Mouse (Mus musculus): ENCODE measurements around the gene Olfr976. TPM values are rescaled to one million over a fixed set of nuclear protein-coding genes. Genes with fewer than 3 reads are reported as not detected.
"Not testable (repeated sequence)": the region's sequence is repeated elsewhere in the genome, so short reads cannot be mapped to it uniquely, and the experiment has no call there.

Gene Olfr976
- not detected in 2 replicates for polyA plus RNA-seq (2015; fragmentation: Nextera tagmentation; extraction: Ambion mirVana)

DNA sequence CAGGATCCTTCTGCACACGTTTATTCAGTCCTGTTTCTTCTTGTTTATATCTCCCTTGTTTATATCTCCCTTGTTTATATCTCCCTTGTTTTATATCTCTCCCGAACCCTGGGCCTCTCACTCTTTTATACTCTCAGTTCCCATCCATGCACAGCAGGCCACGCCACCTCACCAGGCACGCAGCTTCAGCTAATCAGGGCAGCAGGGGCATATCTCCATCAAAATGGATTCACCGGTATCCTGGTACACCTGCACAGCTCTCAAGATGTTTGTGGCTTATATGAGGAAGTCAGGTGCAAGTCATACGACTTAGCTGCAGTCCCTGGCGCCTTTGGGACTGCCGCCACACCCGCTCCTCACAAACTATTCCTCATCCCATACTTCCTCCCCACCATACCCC, at the start of gene Olfr976:
Gene Olfr976 (minus strand): TSS at position 101 of the 400 bp plus-strand sequence.
- ATAC-seq (ENCODE audit: insufficient read depth, low FRiP score); H3K4me2 ChIP-seq (ENCODE audit: low read depth, low read length); H3K4me3 ChIP-seq (replicated peaks; ENCODE audit: low read length); H3K9ac ChIP-seq (ENCODE audit: low read length); H3K4me1 ChIP-seq (ENCODE audit: control insufficient read depth, insufficient read depth, low read length); H3K27me3 ChIP-seq (ENCODE audit: control insufficient read depth, insufficient read depth, low read length); H3K27ac ChIP-seq (ENCODE audit: low read length); H3K9me3 ChIP-seq (replicated peaks; ENCODE audit: control insufficient read depth, low read length); H3K36me3 ChIP-seq (ENCODE audit: control insufficient read depth, insufficient read depth, low read length): not testable (repeated sequence)
- 77% methylated on average over 6 of the region's 9 CpGs for WGBS

DNA sequence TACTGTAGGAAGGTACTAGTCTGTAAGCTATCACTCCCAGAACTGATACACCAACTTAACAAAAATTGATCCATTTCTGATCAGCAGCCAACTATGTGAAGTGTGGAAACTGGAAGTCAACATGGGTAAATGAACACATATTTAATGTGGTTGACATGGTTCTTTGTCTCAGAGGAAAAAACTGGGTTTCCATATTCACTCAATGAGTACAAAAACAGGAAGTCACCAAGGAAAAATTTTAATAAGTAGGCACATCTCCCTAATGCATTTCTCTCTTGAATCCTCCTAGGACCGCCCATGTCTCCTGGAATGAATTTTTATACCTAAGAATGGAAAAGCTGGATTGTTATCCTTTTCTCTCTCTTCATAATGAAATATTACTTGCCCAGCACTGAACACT, 48.5 kb upstream of the Olfr976 start, which contains the start of gene Olfr980:
Gene Olfr980 (minus strand): TSS at position 101 of the 400 bp plus-strand sequence.
- Histone ChIP-seq H3K9ac (ENCODE audit: low read length) (no peak within 1 kb of the TSS), H3K4me1 (ENCODE audit: control insufficient read depth, insufficient read depth, low read length) (no peaks in the 10 kb centered on the region), H3K27me3 (ENCODE audit: control insufficient read depth, insufficient read depth, low read length) (no peaks in the 10 kb centered on the region), H3K4me2 (ENCODE audit: low read depth, low read length) (no peak within 1 kb of the TSS), H3K27ac (ENCODE audit: low read length) (no peak within 1 kb of the TSS), H3K4me3 (replicated peaks; ENCODE audit: low read length) (no peak within 1 kb of the TSS), H3K9me3 (replicated peaks; ENCODE audit: control insufficient read depth, low read length) (no peaks in the 10 kb centered on the region), H3K36me3 (ENCODE audit: control insufficient read depth, insufficient read depth, low read length) (no peaks in the 10 kb centered on the region)
- ATAC-seq (ENCODE audit: insufficient read depth, low FRiP score): no peak
- WGBS: 94% methylated on average over 1 of the region's 1 CpGs

DNA sequence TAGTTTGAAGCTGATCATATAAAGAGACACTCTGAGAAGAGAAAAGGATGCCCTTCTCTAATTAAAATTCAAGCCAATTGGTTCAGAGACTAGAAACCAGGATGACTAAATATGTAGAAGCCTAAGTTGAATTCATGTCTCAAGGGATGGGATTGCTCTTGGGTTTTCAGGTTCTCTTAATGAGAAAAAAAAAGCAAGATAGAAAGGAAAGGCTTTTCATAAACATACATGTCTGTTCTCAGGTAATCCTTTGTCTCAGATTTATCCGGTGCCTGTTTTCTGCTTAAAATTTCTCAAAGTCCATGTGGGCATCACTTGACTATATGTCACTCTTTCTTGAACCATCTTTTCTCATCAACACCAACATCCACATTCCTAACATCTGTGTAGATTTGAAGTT, 42.4 kb upstream of the Olfr976 start, which contains the start of gene Olfr979:
Gene Olfr979 (minus strand): TSS at position 101 of the 400 bp plus-strand sequence.
- H3K9me3 ChIP-seq (replicated peaks; ENCODE audit: control insufficient read depth, low read length): no peaks in the 10 kb centered on the region
- WGBS: 94% methylated on average over 1 of the region's 1 CpGs
- no peak within 1 kb of the TSS for H3K9ac ChIP-seq (ENCODE audit: low read length)
- no peak for ATAC-seq (ENCODE audit: insufficient read depth, low FRiP score)
- no peak within 1 kb of the TSS for H3K4me3 ChIP-seq (replicated peaks; ENCODE audit: low read length)
- no peak within 1 kb of the TSS for H3K27ac ChIP-seq (ENCODE audit: low read length)
- H3K27me3 ChIP-seq (ENCODE audit: control insufficient read depth, insufficient read depth, low read length): no peaks in the 10 kb centered on the region
- H3K36me3 ChIP-seq (ENCODE audit: control insufficient read depth, insufficient read depth, low read length): no peaks in the 10 kb centered on the region
- H3K4me2 ChIP-seq (ENCODE audit: low read depth, low read length): no peak within 1 kb of the TSS
- no peaks in the 10 kb centered on the region for H3K4me1 ChIP-seq (ENCODE audit: control insufficient read depth, insufficient read depth, low read length)

DNA sequence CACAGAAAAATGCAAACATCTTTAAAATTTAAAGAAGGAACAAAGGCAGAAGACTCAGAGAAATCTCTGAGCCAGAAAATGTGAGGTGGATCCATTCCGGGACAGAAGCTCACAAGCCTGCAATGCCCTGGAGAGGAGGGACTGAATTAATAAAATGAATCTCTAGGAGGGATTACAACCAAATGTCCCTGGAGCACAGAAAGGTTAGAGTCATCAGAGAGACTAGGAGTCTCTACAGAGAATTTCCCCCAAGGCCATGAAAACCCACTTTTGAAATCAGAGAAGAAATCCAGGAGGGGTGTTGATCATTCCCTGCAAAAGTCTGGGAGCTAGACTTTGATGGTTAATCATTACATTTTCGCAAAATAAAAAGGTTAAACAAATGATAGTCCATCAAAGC, 30.9 kb upstream of the Olfr976 start, which contains the start of gene Olfr978:
Gene Olfr978 (plus strand): TSS at position 301 of the 400 bp plus-strand sequence.
- H3K9ac ChIP-seq (ENCODE audit: low read length): no peak within 1 kb of the TSS
- H3K9me3 ChIP-seq (replicated peaks; ENCODE audit: control insufficient read depth, low read length): no peaks in the 10 kb centered on the region
- 85% methylated on average over 2 of the region's 2 CpGs for WGBS
- ATAC-seq (ENCODE audit: insufficient read depth, low FRiP score): no peak
- no peaks in the 10 kb centered on the region for H3K27me3 ChIP-seq (ENCODE audit: control insufficient read depth, insufficient read depth, low read length)
- no peaks in the 10 kb centered on the region for H3K36me3 ChIP-seq (ENCODE audit: control insufficient read depth, insufficient read depth, low read length)
- H3K4me2 ChIP-seq (ENCODE audit: low read depth, low read length): no peak within 1 kb of the TSS
- H3K4me3 ChIP-seq (replicated peaks; ENCODE audit: low read length): no peak within 1 kb of the TSS
- no peak within 1 kb of the TSS for H3K27ac ChIP-seq (ENCODE audit: low read length)
- H3K4me1 ChIP-seq (ENCODE audit: control insufficient read depth, insufficient read depth, low read length): no peaks in the 10 kb centered on the region

DNA sequence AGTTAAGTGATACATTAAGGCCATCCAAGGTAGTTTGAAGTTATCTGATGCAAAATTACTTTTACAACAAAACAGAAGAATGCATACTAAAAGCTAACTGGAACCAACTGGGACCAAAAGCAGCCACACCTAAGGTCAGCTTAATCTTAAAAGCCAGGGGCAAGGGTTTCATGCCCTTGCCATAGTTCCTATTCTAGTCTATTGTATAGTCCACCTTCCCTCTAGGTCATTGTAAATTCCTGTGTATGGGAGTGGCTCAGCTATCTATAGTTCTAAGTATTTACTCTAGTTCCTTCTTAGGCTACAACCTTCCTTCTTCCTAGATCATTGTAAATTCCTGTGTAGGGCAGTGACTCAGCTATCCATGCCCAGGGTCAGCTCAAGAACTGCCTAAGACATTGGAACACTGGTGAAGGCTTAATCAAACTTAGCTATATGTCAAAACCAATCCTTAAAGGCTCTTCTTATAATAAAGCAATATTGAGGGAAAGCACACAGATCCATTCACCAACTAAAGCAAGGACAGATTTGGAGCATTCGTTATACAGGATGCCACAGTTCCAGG, 15.7 kb upstream of the Olfr976 start:
- not testable (repeated sequence) for H3K27ac ChIP-seq (ENCODE audit: low read length); ATAC-seq (ENCODE audit: insufficient read depth, low FRiP score); H3K4me3 ChIP-seq (replicated peaks; ENCODE audit: low read length); H3K36me3 ChIP-seq (ENCODE audit: control insufficient read depth, insufficient read depth, low read length); H3K27me3 ChIP-seq (ENCODE audit: control insufficient read depth, insufficient read depth, low read length); H3K9me3 ChIP-seq (replicated peaks; ENCODE audit: control insufficient read depth, low read length); H3K4me2 ChIP-seq (ENCODE audit: low read depth, low read length); H3K9ac ChIP-seq (ENCODE audit: low read length); H3K4me1 ChIP-seq (ENCODE audit: control insufficient read depth, insufficient read depth, low read length)
- 80% methylated on average over 1 of the region's 1 CpGs for WGBS

DNA sequence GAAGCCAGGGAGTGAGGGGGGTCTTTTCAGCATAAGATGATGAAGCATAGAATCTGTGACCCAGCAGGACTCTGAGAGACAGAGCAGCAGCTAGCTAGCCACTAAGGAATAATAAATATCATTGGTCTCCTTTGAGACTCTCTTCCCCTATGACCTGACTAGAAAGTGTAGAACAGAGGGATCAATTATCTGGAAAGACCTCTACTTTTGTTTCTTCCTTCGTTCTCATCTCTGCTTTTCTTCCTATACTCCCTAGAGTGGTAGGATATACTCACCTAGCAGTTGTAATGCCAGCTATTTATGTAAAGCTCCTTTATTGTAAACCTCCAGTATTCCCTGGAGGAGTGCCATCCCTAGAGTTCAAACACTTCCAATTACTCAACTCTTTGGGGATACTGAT, 9.0 kb downstream of the Olfr976 start, which contains the start of gene Olfr975:
Gene Olfr975 (minus strand): TSS at position 101 of the 400 bp plus-strand sequence.
- no peaks in the 10 kb centered on the region for H3K4me1 ChIP-seq (ENCODE audit: control insufficient read depth, insufficient read depth, low read length)
- no peak within 1 kb of the TSS for H3K4me2 ChIP-seq (ENCODE audit: low read depth, low read length)
- no peaks in the 10 kb centered on the region for H3K27me3 ChIP-seq (ENCODE audit: control insufficient read depth, insufficient read depth, low read length)
- H3K4me3 ChIP-seq (replicated peaks; ENCODE audit: low read length): no peak within 1 kb of the TSS
- no peaks in the 10 kb centered on the region for H3K9me3 ChIP-seq (replicated peaks; ENCODE audit: control insufficient read depth, low read length)
- no peak within 1 kb of the TSS for H3K9ac ChIP-seq (ENCODE audit: low read length)
- ATAC-seq (ENCODE audit: insufficient read depth, low FRiP score): no peak
- H3K27ac ChIP-seq (ENCODE audit: low read length): no peak within 1 kb of the TSS
- 58% methylated on average over 1 of the region's 1 CpGs for WGBS
- no peaks in the 10 kb centered on the region for H3K36me3 ChIP-seq (ENCODE audit: control insufficient read depth, insufficient read depth, low read length)

DNA sequence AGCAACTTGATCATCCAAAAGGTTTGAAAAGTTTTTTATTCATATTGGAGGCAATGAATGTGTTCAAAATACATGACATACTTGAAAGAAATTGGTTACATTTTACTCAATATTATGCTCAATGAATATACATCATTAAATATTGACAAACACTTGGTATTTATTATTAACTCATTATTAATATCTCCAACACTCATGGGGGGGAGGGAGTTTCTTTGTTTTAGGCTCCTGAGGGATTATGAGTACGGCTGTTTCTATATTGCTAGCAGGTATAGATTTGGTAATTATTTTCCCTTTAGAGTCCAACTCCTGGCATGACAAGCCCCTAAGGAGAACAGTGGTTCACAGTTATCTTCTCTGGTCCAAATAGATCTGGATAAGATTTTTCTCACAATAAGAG, 23.7 kb downstream of the Olfr976 start, which contains the start of gene Olfr974:
Gene Olfr974 (plus strand): TSS at position 301 of the 400 bp plus-strand sequence.
- Histone ChIP-seq H3K27ac (ENCODE audit: low read length) (no peak within 1 kb of the TSS), H3K9ac (ENCODE audit: low read length) (no peak within 1 kb of the TSS), H3K36me3 (ENCODE audit: control insufficient read depth, insufficient read depth, low read length) (no peaks in the 10 kb centered on the region), H3K9me3 (replicated peaks; ENCODE audit: control insufficient read depth, low read length) (no peaks in the 10 kb centered on the region), H3K4me2 (ENCODE audit: low read depth, low read length) (no peak within 1 kb of the TSS), H3K4me1 (ENCODE audit: control insufficient read depth, insufficient read depth, low read length) (no peaks in the 10 kb centered on the region), H3K4me3 (replicated peaks; ENCODE audit: low read length) (no peak within 1 kb of the TSS), H3K27me3 (ENCODE audit: control insufficient read depth, insufficient read depth, low read length) (no peaks in the 10 kb centered on the region)
- WGBS: 76% methylated on average over 1 of the region's 1 CpGs
- no peak for ATAC-seq (ENCODE audit: insufficient read depth, low FRiP score)

DNA sequence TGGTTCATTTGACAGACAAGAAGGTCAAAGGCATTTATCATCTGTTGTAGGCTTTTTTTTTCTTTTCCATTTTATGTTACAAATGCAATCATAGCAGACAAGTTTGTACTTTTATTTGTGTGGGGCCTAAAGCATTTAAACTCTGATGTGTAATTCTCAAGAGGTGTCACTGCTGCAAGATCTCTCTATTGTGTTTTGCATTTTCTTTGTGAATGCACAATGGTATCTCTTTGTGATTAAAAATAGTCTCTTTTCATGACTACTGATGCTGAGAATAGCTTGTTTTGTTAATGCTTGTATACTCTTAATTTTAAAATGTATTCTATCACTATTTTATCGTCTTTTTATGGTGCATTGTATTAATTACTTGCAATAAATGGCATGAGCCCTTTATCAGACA, 32.1 kb downstream of the Olfr976 start:
- not testable (repeated sequence) for H3K9ac ChIP-seq (ENCODE audit: low read length); H3K4me1 ChIP-seq (ENCODE audit: control insufficient read depth, insufficient read depth, low read length); H3K4me2 ChIP-seq (ENCODE audit: low read depth, low read length); H3K9me3 ChIP-seq (replicated peaks; ENCODE audit: control insufficient read depth, low read length); H3K27ac ChIP-seq (ENCODE audit: low read length); H3K27me3 ChIP-seq (ENCODE audit: control insufficient read depth, insufficient read depth, low read length); ATAC-seq (ENCODE audit: insufficient read depth, low FRiP score); H3K4me3 ChIP-seq (replicated peaks; ENCODE audit: low read length); H3K36me3 ChIP-seq (ENCODE audit: control insufficient read depth, insufficient read depth, low read length)
- WGBS: 61% methylated on average over 1 of the region's 1 CpGs

DNA sequence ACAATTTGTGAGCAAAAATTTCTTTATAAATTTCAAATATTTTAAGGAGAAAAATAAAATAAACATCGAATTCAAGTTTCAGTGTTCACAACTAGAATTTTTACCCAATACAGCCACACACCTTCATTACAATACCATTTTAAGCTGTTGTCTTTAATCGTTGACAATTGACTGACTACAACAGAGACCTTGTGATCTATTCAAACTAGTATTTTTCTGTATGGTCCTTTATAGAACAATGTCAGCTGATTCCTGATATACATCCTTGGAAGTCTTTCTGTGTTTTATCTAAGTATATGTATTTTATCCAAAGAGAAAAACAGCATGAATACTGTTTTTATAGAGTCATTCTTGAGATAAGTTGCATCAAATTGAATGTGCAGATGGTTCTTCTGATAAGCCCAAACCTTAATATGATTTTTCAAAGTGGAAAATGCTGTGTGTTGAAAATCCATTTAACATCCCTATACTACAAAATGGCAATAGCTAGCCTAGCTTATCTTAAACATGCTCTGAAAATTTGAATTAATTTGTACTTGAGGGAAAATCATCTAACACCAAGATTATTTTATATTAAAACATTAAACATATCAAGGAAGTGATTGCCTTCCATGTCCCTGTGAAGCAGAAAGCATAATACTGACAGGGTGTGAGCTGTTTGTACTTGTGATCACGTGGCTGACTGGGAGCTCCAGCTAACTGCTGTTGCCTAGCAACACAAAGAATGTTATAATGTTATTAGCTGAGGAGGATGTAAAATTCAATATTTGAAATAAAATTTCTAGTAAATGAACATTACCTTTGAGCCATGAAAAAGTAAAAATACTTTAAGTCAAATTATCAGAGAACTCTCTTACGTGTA, 32.7 kb downstream of the Olfr976 start:
- not testable (repeated sequence) for H3K4me1 ChIP-seq (ENCODE audit: control insufficient read depth, insufficient read depth, low read length); H3K9ac ChIP-seq (ENCODE audit: low read length); H3K27me3 ChIP-seq (ENCODE audit: control insufficient read depth, insufficient read depth, low read length); H3K4me2 ChIP-seq (ENCODE audit: low read depth, low read length); H3K27ac ChIP-seq (ENCODE audit: low read length); H3K36me3 ChIP-seq (ENCODE audit: control insufficient read depth, insufficient read depth, low read length); H3K4me3 ChIP-seq (replicated peaks; ENCODE audit: low read length); ATAC-seq (ENCODE audit: insufficient read depth, low FRiP score); H3K9me3 ChIP-seq (replicated peaks; ENCODE audit: control insufficient read depth, low read length)
- no CpG with 5 or more reads among the region's 4 CpGs for WGBS
